Mouse (Mus musculus) kidney, embryonic 14.5 days (tissue): ENCODE results near the gene Tmed2. TPM values are rescaled to one million over a fixed set of nuclear protein-coding genes. Genes with fewer than 3 reads are reported as not detected.

ENCODE experiments used
- ATAC-seq: fragments of 200-750 bp; cut with Nextera tagmentation; 2 replicates; pipeline ENCODE4 v1.8.0; 2017; ENCODE audit warnings: moderate number of reproducible peaks, mild to moderate bottlenecking, moderate TSS enrichment, moderate library complexity; ENCODE audit not compliant: low FRiP score, low TSS enrichment
- H3K27ac ChIP-seq: fragments of 300-500 bp; sonication (generic); 2 replicates; pipeline ENCODE4 v1.5.1; 2014; ENCODE audit warnings: low read depth, mild to moderate bottlenecking, low read length, moderate library complexity, mixed read lengths
- H3K27me3 ChIP-seq: fragments of 300-500 bp; sonication (generic); 2 replicates; pipeline ENCODE4 v1.6.1; 2014; ENCODE audit warnings: mild to moderate bottlenecking, low read length; ENCODE audit not compliant: control insufficient read depth, insufficient read depth
- H3K36me3 ChIP-seq: fragments of 300-500 bp; sonication (generic); 2 replicates; pipeline ENCODE4 v1.6.1; 2014; ENCODE audit warnings: low read length, mixed read lengths; ENCODE audit not compliant: control insufficient read depth, insufficient read depth
- H3K4me1 ChIP-seq: fragments of 300-500 bp; sonication (generic); 2 replicates; pipeline ENCODE4 v1.6.1; 2014; ENCODE audit warnings: low read length, mixed read lengths; ENCODE audit not compliant: control insufficient read depth, insufficient read depth
- H3K4me2 ChIP-seq: fragments of 300-500 bp; sonication (generic); replicated peaks from 2 replicates; pipeline ENCODE4 v1.6.1; 2014; ENCODE audit warnings: low read depth, mild to moderate bottlenecking, low read length
- H3K4me3 ChIP-seq: fragments of 300-500 bp; sonication (generic); 2 replicates; pipeline ENCODE4 v1.5.1; 2014; ENCODE audit warnings: mild to moderate bottlenecking, low read length
- H3K9ac ChIP-seq: fragments of 300-500 bp; sonication (generic); 2 replicates; pipeline ENCODE4 v1.6.1; 2014; ENCODE audit warnings: low read depth, mild to moderate bottlenecking, low read length, moderate library complexity
- H3K9me3 ChIP-seq: fragments of 300-500 bp; sonication (generic); 2 replicates; pipeline ENCODE4 v1.6.1; 2016; ENCODE audit warnings: low read length; ENCODE audit not compliant: control insufficient read depth
- WGBS: fragments of 180-500 bp; shearing (Covaris S2); extraction: QIAGEN DNeasy Blood & Tissue Kit; methylation state at CpG from one replicate; pipeline ENCODE4 v1.1.7; 2014; 5-methylcytosine and 5-hydroxymethylcytosine counted together
- polyA plus RNA-seq: library from polyadenylated mRNA; unstranded; fragments of >200 nt; fragmentation: Nextera tagmentation; extraction: Ambion mirVana; gene quantifications from 2 replicates; pipeline ENCODE4 v1.2.1, GENCODE M21; 2014

Tmed2 gene
- polyA plus RNA-seq, 1 experiment from 2014 or later = 564 TPM

DNA sequence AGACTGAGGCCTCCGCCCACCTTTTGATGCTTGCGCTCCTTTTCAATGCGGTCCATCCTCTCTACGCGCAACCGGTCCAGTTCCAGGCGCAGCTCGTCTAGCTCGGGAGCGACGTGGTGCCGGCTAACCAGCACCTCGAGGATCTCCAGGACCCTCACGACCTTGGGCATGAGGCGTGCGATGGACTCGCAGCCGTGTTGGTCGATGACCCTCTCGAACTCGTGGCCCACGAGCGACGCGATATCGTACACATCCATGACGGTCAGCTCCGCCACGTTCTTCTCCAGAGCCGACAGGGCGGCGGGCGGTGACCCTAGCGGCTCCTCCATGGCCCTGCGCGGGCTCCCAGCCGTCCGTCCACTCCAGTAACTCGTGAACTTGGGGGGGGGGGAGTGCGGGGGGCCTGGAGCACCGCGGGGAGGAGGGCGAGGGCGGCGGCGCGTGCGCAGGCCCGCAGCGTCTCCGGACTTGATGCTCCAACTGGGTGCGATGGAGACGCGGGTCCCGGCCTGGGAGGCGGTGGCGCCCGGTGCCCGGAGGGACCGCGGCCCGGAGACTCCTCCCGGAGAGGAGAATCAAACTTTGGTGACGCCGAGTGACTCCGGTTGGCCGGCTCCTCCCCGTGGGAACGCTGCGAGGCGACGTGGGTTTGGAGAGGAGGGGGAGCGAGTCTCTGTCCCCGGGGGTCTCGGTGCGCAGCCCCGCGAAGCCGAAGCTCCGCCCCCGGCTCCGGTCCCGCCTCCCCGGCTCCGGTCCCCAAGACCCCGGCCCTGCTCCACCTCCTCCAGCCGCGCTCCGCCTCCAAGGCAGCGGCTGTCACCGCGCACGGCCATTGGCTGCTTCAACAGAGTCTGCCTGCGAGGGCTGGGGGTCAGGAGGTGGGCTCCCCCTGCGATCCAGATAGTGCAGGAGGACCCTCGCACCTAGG lies 9.6 kb upstream of the Tmed2 start, which contains the start of gene Rilpl1:
Gene Rilpl1, minus strand, starts transcription at position 737 of the 928 bp plus-strand sequence.
- H3K4me1 ChIP-seq = peaks cover 37% of the 10 kb centered on the region
- no peaks in the 10 kb centered on the region for H3K36me3 ChIP-seq
- H3K4me2 ChIP-seq = peak within 1 kb of the TSS; percentile 88
- WGBS = under 1% methylated on average over 81 of the region's 96 CpGs
- H3K9ac ChIP-seq = peak within 1 kb of the TSS; percentile 82
- peak; percentile 88 for ATAC-seq
- H3K27ac ChIP-seq = peak within 1 kb of the TSS; percentile 81
- no peaks in the 10 kb centered on the region for H3K27me3 ChIP-seq
- peak within 1 kb of the TSS; percentile 84 for H3K4me3 ChIP-seq
- no peaks in the 10 kb centered on the region for H3K9me3 ChIP-seq

DNA sequence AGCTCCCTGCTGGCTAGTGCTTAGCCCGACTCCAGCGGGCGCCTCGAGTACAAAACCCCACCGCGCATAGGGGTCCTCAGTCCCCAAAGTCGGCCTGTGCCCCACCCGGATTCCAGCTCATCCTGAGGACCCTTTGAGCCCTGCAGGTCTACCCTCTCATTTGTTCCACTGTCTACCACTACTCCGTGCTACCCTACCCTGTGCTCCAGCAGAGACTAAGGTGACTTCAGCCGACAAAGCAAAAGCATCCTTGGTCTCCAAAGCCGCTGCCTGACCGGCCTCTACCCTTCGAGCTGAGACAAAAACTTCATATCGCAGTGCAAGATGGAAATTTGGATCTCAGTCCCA lies 8.9 kb upstream of the Tmed2 start:
- WGBS = 11% methylated on average over 14 of the region's 14 CpGs
- Histone ChIP-seq H3K9ac (peak overlapping the region; percentile 82), H3K27ac (peak overlapping the region; percentile 81), H3K4me2 (peak overlapping the region; percentile 88), H3K4me3 (peak overlapping the region; percentile 84), H3K36me3 (no peaks in the 10 kb centered on the region), H3K27me3 (no peaks in the 10 kb centered on the region), H3K9me3 (no peaks in the 10 kb centered on the region), H3K4me1 (peaks cover 39% of the 10 kb centered on the region)
- ATAC-seq = no peak; the same call in 1 of the 2 replicates

DNA sequence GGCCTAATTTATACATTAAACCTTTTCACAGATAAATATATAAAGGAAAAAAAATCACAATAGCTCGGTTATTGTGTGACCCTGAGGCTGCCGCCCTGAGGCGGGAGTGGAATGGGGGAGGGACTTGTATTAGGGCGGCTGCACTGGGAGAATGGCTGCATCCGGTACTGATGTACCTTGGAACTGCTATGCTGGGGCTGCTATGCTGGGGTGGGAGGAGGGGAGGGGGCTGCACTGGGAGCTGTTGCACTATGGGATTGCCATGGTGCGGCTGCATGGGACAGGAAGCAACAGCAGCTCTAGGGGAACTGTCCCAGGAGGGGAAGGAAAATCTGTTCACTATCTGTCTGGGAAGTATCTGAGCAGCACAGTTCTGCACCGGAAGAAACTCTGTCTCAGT lies 8.0 kb upstream of the Tmed2 start:
- Histone ChIP-seq H3K9me3 (no peaks in the 10 kb centered on the region), H3K4me2 (no peak overlapping the region), H3K27ac (peak overlapping the region; percentile 81; the same call in 1 of the 2 replicates), H3K27me3 (no peaks in the 10 kb centered on the region), H3K9ac (no peak overlapping the region), H3K36me3 (no peaks in the 10 kb centered on the region), H3K4me3 (no peak overlapping the region), H3K4me1 (peaks cover 43% of the 10 kb centered on the region)
- ATAC-seq = no peak
- WGBS = 35% methylated on average over 7 of the region's 7 CpGs

GRCm38 (mm10) chr5:124535016-124535415 lies 5.5 kb upstream of the Tmed2 start:
- Histone ChIP-seq H3K27me3 (no peaks in the 10 kb centered on the region), H3K9me3 (no peaks in the 10 kb centered on the region), H3K9ac (no peak overlapping the region), H3K36me3 (no peaks in the 10 kb centered on the region), H3K4me2 (no peak overlapping the region), H3K4me3 (no peak overlapping the region), H3K27ac (no peak overlapping the region), H3K4me1 (peaks cover 24% of the 10 kb centered on the region)
- WGBS = 69% methylated on average over 5 of the region's 5 CpGs
- no peak for ATAC-seq

DNA sequence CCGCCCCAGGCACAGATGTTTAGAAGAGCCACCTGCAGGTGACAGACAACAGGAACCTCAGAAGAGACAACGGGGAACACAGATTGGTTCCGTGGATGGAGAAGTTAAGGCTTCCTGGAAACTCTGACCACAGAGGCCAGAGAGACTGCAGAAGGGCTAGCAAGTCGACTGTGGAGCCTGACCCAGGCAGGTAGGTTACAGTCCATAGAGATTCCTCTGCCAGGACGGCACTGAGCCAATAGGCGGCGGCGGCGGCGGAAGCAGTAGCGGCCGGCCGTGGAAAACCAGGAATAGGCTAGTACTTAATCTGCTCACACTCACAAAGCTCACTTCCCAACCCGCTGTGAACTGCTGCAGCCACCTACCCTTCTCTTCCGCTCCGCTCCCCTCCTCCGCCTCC lies 3.7 kb upstream of the Tmed2 start:
- Histone ChIP-seq H3K9ac (peak overlapping the region; percentile 50), H3K4me2 (peak overlapping the region; percentile 43), H3K4me1 (peaks cover 15% of the 10 kb centered on the region), H3K9me3 (no peaks in the 10 kb centered on the region), H3K27me3 (no peaks in the 10 kb centered on the region), H3K27ac (peak overlapping the region; percentile 42; the same call in 1 of the 2 replicates), H3K36me3 (no peaks in the 10 kb centered on the region), H3K4me3 (peak overlapping the region; percentile 19)
- 0 out of 2 replicates have a peak, but pooled peaks have one; percentile 6 for ATAC-seq
- 4% methylated on average over 16 of the region's 17 CpGs for WGBS

DNA sequence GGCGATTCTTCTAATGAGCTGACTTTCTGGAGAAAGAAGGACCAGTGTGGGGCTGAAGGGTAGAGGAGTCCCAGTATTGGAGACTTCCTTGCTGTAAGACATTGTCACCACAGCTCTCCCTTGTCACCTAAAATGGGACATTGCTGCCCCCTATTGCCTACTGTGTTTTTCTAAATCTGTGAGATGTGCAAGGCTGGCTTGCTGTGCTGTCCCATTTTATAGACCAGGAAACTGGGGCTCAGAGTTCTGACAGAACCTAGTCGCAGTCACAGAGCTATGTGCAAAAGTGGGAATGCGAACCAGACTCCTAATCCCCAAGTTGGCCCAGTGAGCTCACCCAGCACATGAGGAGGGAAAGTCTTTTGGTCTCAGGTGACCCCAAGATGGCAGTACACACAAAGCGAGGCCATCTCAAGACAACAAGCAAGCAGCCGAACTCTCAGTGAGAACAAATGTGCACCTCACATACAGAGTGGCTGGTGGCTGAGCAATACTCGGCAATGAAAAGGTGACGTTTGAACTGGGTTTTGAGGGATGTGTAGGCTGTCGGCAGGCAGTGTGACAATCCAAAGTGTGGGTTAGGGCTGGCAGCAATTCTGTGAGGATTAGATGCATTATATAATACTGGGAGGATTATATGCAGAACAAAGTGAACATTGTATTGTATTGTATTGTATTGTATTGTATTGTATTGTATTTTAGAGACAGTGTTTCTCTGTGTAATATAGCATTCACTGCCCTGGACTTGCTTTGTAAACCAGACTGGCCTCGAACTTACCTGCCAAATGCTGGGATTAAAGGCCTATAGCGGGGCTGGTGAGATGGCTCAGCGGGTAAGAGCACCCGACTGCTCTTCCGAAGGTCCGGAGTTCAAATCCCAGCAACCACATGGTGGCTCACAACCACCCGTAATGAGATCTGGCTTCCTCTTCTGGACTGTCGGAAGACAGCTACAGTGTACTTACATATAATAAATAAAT lies 1.4 kb upstream of the Tmed2 start:
- Histone ChIP-seq H3K9me3 (no peaks in the 10 kb centered on the region), H3K27ac (no peak overlapping the region), H3K4me1 (peaks cover 16% of the 10 kb centered on the region), H3K4me2 (no peak overlapping the region), H3K27me3 (no peaks in the 10 kb centered on the region), H3K36me3 (peaks cover 11% of the 10 kb centered on the region), H3K9ac (no peak overlapping the region), H3K4me3 (no peak overlapping the region)
- ATAC-seq = no peak
- 78% methylated on average over 15 of the region's 16 CpGs for WGBS

DNA sequence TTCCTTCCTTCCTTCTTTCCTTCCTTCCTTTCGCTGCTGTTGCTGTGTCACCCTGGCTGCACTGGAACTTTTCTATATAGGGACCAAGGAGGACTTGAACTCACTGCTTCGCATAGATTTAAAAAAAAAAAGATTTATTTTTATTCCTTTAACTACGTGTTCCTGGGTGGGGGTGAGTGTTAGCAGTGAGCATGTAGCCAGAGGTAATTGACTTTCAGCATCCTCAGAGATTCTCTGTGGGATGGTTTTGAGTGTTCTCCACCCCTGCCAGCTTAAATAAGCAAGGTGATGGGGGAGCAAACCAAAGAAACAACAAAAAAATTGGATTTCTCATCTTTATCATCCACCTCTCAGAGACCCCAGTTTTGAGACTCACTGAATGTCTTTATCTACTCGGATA lies 590 bp upstream of the Tmed2 start:
- peaks cover 16% of the 10 kb centered on the region for H3K4me1 ChIP-seq
- peaks cover 17% of the 10 kb centered on the region for H3K36me3 ChIP-seq
- peak overlapping the region; percentile 99 for H3K4me3 ChIP-seq
- 74% methylated on average over 4 of the region's 4 CpGs for WGBS
- no peaks in the 10 kb centered on the region for H3K9me3 ChIP-seq
- H3K4me2 ChIP-seq = peak overlapping the region; percentile 39
- no peak overlapping the region for H3K27ac ChIP-seq
- no peaks in the 10 kb centered on the region for H3K27me3 ChIP-seq
- no peak overlapping the region; the same call in 1 of the 2 replicates for H3K9ac ChIP-seq
- no peak for ATAC-seq

- H3K36me3 ChIP-seq = peaks cover 29% of the 10 kb centered on the region
- no peaks in the 10 kb centered on the region for H3K9me3 ChIP-seq
- peak; percentile 70 for ATAC-seq
- H3K27me3 ChIP-seq = no peaks in the 10 kb centered on the region
- peak overlapping the region; percentile 99 for H3K4me3 ChIP-seq
- peak overlapping the region; percentile 70 for H3K4me2 ChIP-seq
- peaks cover 16% of the 10 kb centered on the region for H3K4me1 ChIP-seq
- WGBS = under 1% methylated on average over 71 of the region's 89 CpGs
- peak overlapping the region; percentile 94 for H3K9ac ChIP-seq
- H3K27ac ChIP-seq = peak overlapping the region; percentile 85
Observed at GRCm38 (mm10) chr5:124540905-124541601, 558 bp downstream of the Tmed2 start.
